In the genomic region with DNA sequence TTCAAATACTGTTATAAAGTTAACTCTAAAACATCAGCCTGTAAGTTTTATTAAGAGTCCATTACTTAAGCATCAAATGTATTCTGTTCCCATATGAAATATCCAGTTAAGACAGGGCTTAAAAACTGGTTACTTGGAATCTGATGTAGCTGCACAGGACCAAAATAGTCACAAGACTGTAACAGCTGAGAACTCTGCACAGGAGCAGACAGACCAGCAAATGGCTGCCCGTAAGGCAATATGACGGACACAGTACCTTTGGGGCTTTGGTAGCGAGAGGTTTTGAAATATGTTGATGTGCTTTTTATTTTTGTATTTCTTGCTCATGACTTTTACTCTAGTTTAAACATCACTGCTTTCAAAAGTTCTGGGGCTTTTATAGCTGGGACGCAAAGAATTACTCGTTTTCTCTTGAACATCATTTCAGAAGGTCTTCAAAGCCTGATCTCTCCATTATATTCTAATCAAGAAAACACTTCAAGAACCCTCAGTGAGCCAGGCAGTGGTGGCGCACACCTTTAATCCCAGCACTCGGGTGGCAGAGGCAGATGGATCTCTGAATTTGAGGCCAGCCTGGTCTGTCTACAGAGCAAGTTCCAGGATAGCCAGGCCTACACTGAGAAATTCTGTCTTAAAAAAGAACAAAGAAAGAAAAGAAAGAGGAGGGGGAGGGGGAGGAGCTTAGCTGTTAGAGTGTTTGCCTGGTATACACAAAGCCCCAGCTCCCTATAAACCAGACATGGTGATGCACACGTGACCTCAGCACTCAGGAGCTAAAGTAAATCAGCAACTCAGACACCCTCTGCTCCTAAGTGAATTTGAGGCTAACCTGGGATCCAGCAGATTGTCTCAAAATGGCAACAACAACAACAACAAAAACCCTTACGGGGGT, we compare ENCODE assay signal across 8 mouse cellular contexts. TPM values are rescaled to one million over a fixed set of nuclear protein-coding genes. Genes with fewer than 3 reads are reported as not detected.
A peak's percentile ranks its signal among the peaks of the same experiment; 100 is the strongest.
DNase-seq lines count a peak whose midpoint lies in the region; ATAC-seq and TF ChIP-seq lines count a peak whose summit lies in the region.

No protein-coding gene starts in this region.

- 32% methylated on average over 9 of the region's 9 CpGs for WGBS in forebrain, embryonic 12.5 days
- WGBS in limb, embryonic 14.5 days, result 35% methylated on average over 9 of the region's 9 CpGs
- 29% methylated on average over 9 of the region's 9 CpGs for WGBS in neural tube, embryonic 14.5 days

- no peak for TF ChIP-seq EP300 in MEL (IDR thresholded peaks at IDR 0.05; ENCODE audit: low read depth in 1 of 2, low read length in 2 of 2)

- H3K36me3 ChIP-seq in MEL (ENCODE audit: control insufficient read depth in 1 of 2, insufficient read depth in 2 of 2, low read length in 2 of 2), result peaks cover 0 to 13% of the 10 kb centered on the region in 2 experiments; a peak in 2 of 4 replicates
- H3K36me3 ChIP-seq in forebrain, embryonic 12.5 days (replicated peaks), result no peaks in the 10 kb centered on the region
- no peaks in the 10 kb centered on the region for H3K36me3 ChIP-seq in limb, embryonic 14.5 days (ENCODE audit: control insufficient read depth, insufficient read depth, low read length)
- H3K36me3 ChIP-seq in neural tube, embryonic 14.5 days (ENCODE audit: control insufficient read depth, insufficient read depth, low read length), result no peaks in the 10 kb centered on the region

- peaks cover 7 to 15% of the 10 kb centered on the region in 2 experiments for H3K4me1 ChIP-seq in MEL (ENCODE audit: control insufficient read depth in 1 of 2, insufficient read depth in 2 of 2, low read length in 2 of 2)
- peaks cover 27% of the 10 kb centered on the region for H3K4me1 ChIP-seq in forebrain, embryonic 12.5 days
- H3K4me1 ChIP-seq in limb, embryonic 14.5 days (ENCODE audit: control insufficient read depth, insufficient read depth, low read length), result peaks cover 37% of the 10 kb centered on the region
- peaks cover 22% of the 10 kb centered on the region; the same call in 1 of the 2 replicates for H3K4me1 ChIP-seq in neural tube, embryonic 14.5 days (ENCODE audit: control insufficient read depth, insufficient read depth, low read length)

- ATAC-seq in frontal cortex, adult (ENCODE audit: low TSS enrichment), result peak; percentile 39; the same call in 1 of the 2 replicates
- peak; percentile 88 for ATAC-seq in forebrain, embryonic 12.5 days (ENCODE audit: low FRiP score)
- peak; percentile 64 for ATAC-seq in limb, embryonic 14.5 days (ENCODE audit: low FRiP score, low read depth)
- ATAC-seq in neural tube, embryonic 14.5 days (ENCODE audit: low read depth), result peak; percentile 89
- ATAC-seq in CD4-positive, CD25-positive, alpha-beta regulatory T cell, adult 4 months, result no peak

- H3K4me3 ChIP-seq in MEL (ENCODE audit: control insufficient read depth in 1 of 2, insufficient read depth in 1 of 2, low read depth in 2 of 2, low read length in 2 of 2), result peak overlapping the region; percentile 50 to 58
- H3K4me3 ChIP-seq in forebrain, embryonic 12.5 days (replicated peaks), result peak overlapping the region; percentile 28
- peak overlapping the region; percentile 30 for H3K4me3 ChIP-seq in limb, embryonic 14.5 days (replicated peaks; ENCODE audit: low read length)
- H3K4me3 ChIP-seq in neural tube, embryonic 14.5 days (ENCODE audit: low read depth, low read length), result peak overlapping the region; percentile 24

- no peak for DNase-seq in frontal cortex, adult 2 months (ENCODE audit: extremely low spot score in 1 of 2, low spot score in 1 of 2)
- DNase-seq in MEL (ENCODE audit: low read depth, low spot score), result no peak
- DNase-seq in limb, embryonic 14.5 days (ENCODE audit: low spot score), result peak; percentile 79
- no peak for DNase-seq in right cerebral cortex, postnatal 14 days

- no peaks in the 10 kb centered on the region for H3K9me3 ChIP-seq in MEL (replicated peaks; ENCODE audit: insufficient read depth, low read length)
- H3K9me3 ChIP-seq in forebrain, embryonic 12.5 days, result no peaks in the 10 kb centered on the region
- H3K9me3 ChIP-seq in limb, embryonic 14.5 days (ENCODE audit: control insufficient read depth, low read length), result no peaks in the 10 kb centered on the region
- no peaks in the 10 kb centered on the region for H3K9me3 ChIP-seq in neural tube, embryonic 14.5 days (ENCODE audit: control insufficient read depth, low read length)

- H3K27ac ChIP-seq in MEL (ENCODE audit: control insufficient read depth, low read depth, low read length), result peak overlapping the region; percentile 72
- H3K27ac ChIP-seq in forebrain, embryonic 12.5 days, result peak overlapping the region; percentile 98
- peak overlapping the region; percentile 100 for H3K27ac ChIP-seq in limb, embryonic 14.5 days (replicated peaks; ENCODE audit: low read depth, low read length)
- H3K27ac ChIP-seq in neural tube, embryonic 14.5 days (ENCODE audit: low read depth, low read length), result peak overlapping the region; percentile 94

- peak overlapping the region; percentile 57 for H3K4me2 ChIP-seq in forebrain, embryonic 12.5 days
- H3K4me2 ChIP-seq in limb, embryonic 14.5 days (replicated peaks; ENCODE audit: low read depth, low read length, severe bottlenecking), result peak overlapping the region; percentile 72
- H3K4me2 ChIP-seq in neural tube, embryonic 14.5 days (ENCODE audit: low read depth, low read length), result peak overlapping the region; percentile 52

- H3K79me2 ChIP-seq in MEL (ENCODE audit: control insufficient read depth, insufficient read depth, low read length, poor library complexity), result peaks cover 2% of the 10 kb centered on the region; the same call in 1 of the 2 replicates

- TF ChIP-seq POLR2A in MEL (IDR thresholded peaks at IDR 0.05; ENCODE audit: control insufficient read depth in 1 of 2, insufficient read depth in 1 of 2, low read depth in 1 of 2, low read length in 2 of 2, poor library complexity in 1 of 2), result no peak
- no peak for TF ChIP-seq POLR2A in limb, embryonic 14.5 days (IDR thresholded peaks at IDR 0.05; ENCODE audit: borderline replicate concordance, extremely low read depth, insufficient read depth, insufficient read length)

- peak overlapping the region; percentile 79 for H3K9ac ChIP-seq in MEL (ENCODE audit: control insufficient read depth, low read depth, low read length, poor library complexity, severe bottlenecking)
- peak overlapping the region; percentile 49 for H3K9ac ChIP-seq in forebrain, embryonic 12.5 days
- peak overlapping the region; percentile 63 for H3K9ac ChIP-seq in limb, embryonic 14.5 days (ENCODE audit: low read depth, low read length, severe bottlenecking)
- peak overlapping the region; percentile 47 for H3K9ac ChIP-seq in neural tube, embryonic 14.5 days (replicated peaks; ENCODE audit: low read depth, low read length)

- H3K27me3 ChIP-seq in MEL (ENCODE audit: control insufficient read depth in 1 of 2, insufficient read depth in 2 of 2, low read length in 2 of 2), result no peaks in the 10 kb centered on the region
- no peaks in the 10 kb centered on the region for H3K27me3 ChIP-seq in forebrain, embryonic 12.5 days
- no peaks in the 10 kb centered on the region for H3K27me3 ChIP-seq in limb, embryonic 14.5 days (ENCODE audit: control insufficient read depth, insufficient read depth, low read length)
- no peaks in the 10 kb centered on the region for H3K27me3 ChIP-seq in neural tube, embryonic 14.5 days (ENCODE audit: control insufficient read depth, insufficient read depth, low read length)

- TF ChIP-seq CTCF in MEL (IDR thresholded peaks at IDR 0.05 in 2 of 3, conservative IDR thresholded peaks at IDR 0.05 in 1 of 3; ENCODE audit: control insufficient read depth in 1 of 3, insufficient read depth in 1 of 3, low read depth in 2 of 3, low read length in 3 of 3, poor library complexity in 1 of 3, severe bottlenecking in 1 of 3), result no peak

- no peak for TF ChIP-seq RAD21 in MEL (IDR thresholded peaks at IDR 0.05; ENCODE audit: low read depth, low read length)

TF ChIP-seq in MEL, 35 proteins besides CTCF, POLR2A, EP300 and RAD21:
- TF ChIP-seq TBP (IDR thresholded peaks at IDR 0.05; ENCODE audit: low read depth, low read length) (no peak), USF1 (IDR thresholded peaks at IDR 0.05; ENCODE audit: low read depth, low read length) (peak; percentile 91), GABPA (IDR thresholded peaks at IDR 0.05; ENCODE audit: low read depth, low read length) (no peak), NELFE (IDR thresholded peaks at IDR 0.05; ENCODE audit: low read depth, low read length) (no peak), CHD1 (IDR thresholded peaks at IDR 0.05; ENCODE audit: low read depth, low read length) (no peak), TAL1 (IDR thresholded peaks at IDR 0.05; ENCODE audit: low read length) (no peak), SIN3A (IDR thresholded peaks at IDR 0.05; ENCODE audit: low read length) (no peak), SMC3 (IDR thresholded peaks at IDR 0.05; ENCODE audit: low read depth, low read length) (no peak), MAX (IDR thresholded peaks at IDR 0.05; ENCODE audit: low read length) (peak; percentile 54; the same call in 1 of the 2 replicates), USF2 (IDR thresholded peaks at IDR 0.05; ENCODE audit: borderline replicate concordance in 1 of 2, insufficient read depth in 1 of 2, low read depth in 1 of 2, low read length in 2 of 2) (peak; percentile 30 to 73; a peak in 3 of 4 replicates), ZMIZ1 (IDR thresholded peaks at IDR 0.05; ENCODE audit: low read depth, low read length) (no peak), MYC (IDR thresholded peaks at IDR 0.05; ENCODE audit: low read depth, low read length) (no peak), BHLHE40 (IDR thresholded peaks at IDR 0.05; ENCODE audit: borderline replicate concordance, low read depth, low read length) (peak; percentile 64; the same call in 1 of the 2 replicates), KAT2A (conservative IDR thresholded peaks at IDR 0.05; ENCODE audit: low read depth, low read length) (no peak), E2F4 (IDR thresholded peaks at IDR 0.05; ENCODE audit: borderline replicate concordance, low read depth, low read length) (no peak)

RNA-seq across cellular contexts. Expression of a gene that starts 22.9 kb away (rescaled TPM):
- polyA plus RNA-seq in frontal cortex, adult 2 months (2012; rRNA removed), result 231 and 248 TPM in 2 replicates
- total RNA-seq in MEL (2012; rRNA removed), result 167 and 175 TPM in 2 replicates
- 100 to 1,000 TPM; 216 to 583 TPM for polyA plus RNA-seq in MEL (2012; ENCODE audit: insufficient read depth in 1 of 2, insufficient read length in 2 of 2, low read depth in 1 of 2, low replicate concordance in 2 of 2, missing spikeins in 1 of 2)
- 731 and 774 TPM in 2 replicates for polyA plus RNA-seq in forebrain, embryonic 12.5 days (2016; fragmentation: Nextera tagmentation; extraction: Ambion mirVana)
- 783 and 859 TPM in 2 replicates for polyA plus RNA-seq in limb, embryonic 14.5 days (2012; rRNA removed)
- polyA plus RNA-seq in limb, embryonic 14.5 days (2014; fragmentation: Nextera tagmentation; extraction: Ambion mirVana), result 684 and 772 TPM in 2 replicates
- 439 and 545 TPM in 2 replicates for polyA plus RNA-seq in neural tube, embryonic 14.5 days (2014; fragmentation: Nextera tagmentation; extraction: Ambion mirVana)
- polyA plus RNA-seq in CD4-positive, CD25-positive, alpha-beta regulatory T cell, adult 4 months (2017; shearing (Covaris generic)), result 1 to 10 TPM; 4.5 to 4.7 TPM

Comparison
In these comparisons a context has a peak if more than half of its experiments do, and no peak if none do; other contexts are left out.
1. RNA of a gene that starts 22.9 kb away (polyA plus RNA-seq): 684 to 859 TPM in limb, embryonic 14.5 days, 731 to 774 TPM in forebrain, embryonic 12.5 days, 216 to 583 TPM in MEL, 439 to 545 TPM in neural tube, embryonic 14.5 days and 231 to 248 TPM in frontal cortex, adult 2 months; 4.5 to 4.7 TPM in CD4-positive, CD25-positive, alpha-beta regulatory T cell, adult 4 months; every median in the first group is over 10 times any median in the second.
2. Peak in every context shown above with its lines, with median percentiles within 50 percentile points of each other: H3K27ac ChIP-seq, H3K4me3 ChIP-seq, H3K9ac ChIP-seq and H3K4me2 ChIP-seq.